Mouse (Mus musculus): ENCODE measurements around the gene Pik3c2a.
"Not testable (repeated sequence)": the region's sequence is repeated elsewhere in the genome, so short reads cannot be mapped to it uniquely, and the experiment has no call there.

The Pik3c2a gene

DNA sequence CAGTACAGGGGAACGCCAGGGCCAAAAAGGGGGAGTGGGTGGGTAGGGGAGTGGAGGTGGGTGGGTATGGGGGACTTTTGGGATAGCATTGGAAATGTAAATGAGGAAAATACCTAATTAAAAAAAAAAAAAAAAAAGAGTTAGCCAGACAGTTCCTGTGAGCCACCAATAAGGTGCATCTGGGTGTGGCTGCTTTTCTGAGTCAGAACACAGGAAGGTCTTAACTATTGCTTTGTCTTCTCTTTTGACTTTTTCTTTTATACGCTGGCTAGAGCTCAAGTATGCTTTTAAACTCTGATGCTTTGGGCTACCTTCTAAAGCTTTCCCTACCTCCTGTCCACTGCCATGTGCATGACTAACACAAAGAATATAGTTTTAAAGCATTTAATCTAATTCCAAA, 55.9 kb downstream of the Pik3c2a start:
- DNase-seq: not testable (repeated sequence)

GRCm38 (mm10) chr7:116379181-116379580, 64.1 kb downstream of the Pik3c2a start:
- DNase-seq: not testable (repeated sequence)

DNA sequence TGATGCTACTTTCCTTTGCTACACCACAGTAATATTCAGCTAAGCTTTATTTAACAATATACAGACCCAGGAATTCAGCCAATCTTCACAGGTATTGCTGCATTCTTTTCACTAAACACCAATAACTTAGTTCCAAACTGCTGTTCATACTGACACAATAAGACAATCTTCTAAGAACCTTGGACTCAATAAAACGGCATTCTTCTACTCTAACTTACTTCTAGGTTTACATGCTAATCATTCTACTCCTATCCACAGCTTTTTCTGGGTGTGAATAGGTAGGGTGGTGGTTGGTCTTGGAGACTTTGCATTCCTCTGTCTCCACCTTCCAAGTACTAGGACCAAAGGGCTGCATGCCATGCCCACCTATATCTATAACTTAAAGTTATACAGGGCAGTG, 69.0 kb downstream of the Pik3c2a start:
- no peak for DNase-seq

DNA sequence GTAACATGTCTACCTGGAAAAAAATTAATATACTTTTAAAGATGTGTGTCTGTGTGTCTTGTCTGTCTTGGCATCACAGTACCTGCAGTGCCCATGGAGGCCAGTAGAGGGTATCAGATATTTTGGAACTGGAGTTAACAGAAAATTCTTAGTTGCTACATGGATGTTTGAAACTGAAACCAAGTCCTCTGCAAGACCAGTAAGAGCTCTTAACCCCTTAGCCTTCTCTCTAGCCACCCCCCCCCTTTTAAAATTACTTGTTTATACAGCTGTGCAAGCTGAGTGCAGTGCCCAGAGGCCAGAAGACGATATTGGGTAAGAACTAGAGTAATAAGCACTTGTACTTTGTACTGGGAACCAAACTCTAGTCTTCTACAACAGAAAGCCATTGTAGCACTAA, 107.0 kb downstream of the Pik3c2a start:
- peak; percentile 70 for DNase-seq

DNA sequence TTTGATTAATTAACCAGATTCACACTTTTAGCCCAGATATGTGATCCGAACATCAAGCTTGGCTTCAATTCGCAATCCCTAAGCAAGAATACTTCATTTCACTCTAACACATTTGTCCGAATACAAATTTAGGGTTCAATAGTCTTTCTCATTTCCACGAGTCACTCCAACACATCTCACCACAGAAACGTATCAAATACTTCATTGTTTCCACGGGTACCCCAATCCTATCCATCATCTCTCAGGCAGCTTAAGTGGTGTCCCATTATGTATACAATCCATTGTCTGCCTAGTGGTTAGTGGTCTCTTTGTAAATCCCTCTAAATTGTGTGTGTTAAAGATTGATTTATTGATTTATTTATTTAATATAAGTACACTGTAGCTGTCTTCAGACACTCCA, 108.1 kb downstream of the Pik3c2a start:
- no peak for DNase-seq

DNA sequence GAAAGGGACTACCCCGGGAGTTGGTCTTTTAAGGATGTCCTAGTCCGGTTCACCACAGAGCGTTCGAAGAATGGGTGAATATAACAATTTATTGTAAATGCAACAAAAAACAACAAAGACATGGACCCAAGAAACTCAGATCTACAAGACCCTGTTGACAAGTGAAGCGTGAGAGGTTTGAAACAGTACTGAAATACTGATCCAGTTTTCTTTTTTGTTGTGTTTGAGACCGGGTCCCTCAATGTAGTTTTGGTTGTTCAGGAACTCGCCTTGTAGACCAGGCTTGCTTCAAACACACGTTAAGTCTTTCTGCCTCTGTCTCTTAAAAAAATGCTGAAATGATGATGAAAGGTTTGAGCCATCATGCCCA, 108.6 kb downstream of the Pik3c2a start:
- no peak for DNase-seq

DNA sequence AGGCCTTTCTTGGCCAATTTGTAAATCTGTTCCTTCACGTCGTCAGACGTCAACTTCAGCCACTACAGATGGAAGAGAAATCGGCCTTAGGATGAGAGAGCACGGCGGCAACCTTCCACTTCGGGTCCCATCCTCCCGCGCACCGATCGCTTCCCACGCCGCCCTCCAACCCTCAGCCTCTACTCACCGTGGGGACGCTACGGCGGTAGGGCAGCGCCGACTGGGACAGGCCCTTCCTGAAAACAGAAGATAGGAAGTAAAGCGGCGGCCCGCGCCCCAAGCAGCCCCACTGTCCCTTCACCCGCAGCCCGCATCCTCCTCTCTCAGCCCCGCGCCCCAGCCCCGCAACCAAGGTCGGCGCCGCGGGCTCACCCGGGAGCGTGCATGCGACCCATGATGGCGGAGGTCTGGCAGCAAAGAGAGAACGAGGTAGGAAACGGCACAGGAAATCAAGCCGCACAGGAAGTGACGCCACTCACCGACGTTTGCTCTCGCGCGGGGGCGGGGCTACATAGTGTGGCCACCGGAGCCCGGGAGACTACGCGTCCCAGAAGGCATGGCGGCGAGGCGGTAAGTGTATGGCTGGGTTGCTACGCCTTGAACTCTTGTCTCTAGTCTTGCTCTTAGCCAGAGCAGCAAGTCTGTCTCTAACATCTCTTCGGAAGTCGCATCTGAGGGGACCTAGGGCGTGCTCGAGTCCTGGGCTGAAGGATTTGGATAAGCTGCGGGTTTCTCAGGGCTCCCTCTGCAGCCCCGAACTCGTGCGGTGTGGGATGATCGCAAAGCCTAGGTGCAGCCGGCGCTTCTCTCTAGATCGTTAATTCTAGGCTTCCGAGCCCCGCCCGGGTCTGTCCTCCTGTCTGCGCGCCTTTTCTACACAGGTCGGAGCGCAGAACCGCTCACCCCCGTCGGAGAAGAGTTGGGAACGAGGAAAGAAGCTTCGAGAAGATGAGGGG, 109.3 kb downstream of the Pik3c2a start, which contains the start of gene Rps13:
TSS of gene Rps13 (minus strand) at position 483 of the 956 bp plus-strand sequence.
- peak; percentile 98 for DNase-seq

GRCm38 (mm10) chr7:116331246-116331645, 112.0 kb downstream of the Pik3c2a start:
- no peak for DNase-seq

DNA sequence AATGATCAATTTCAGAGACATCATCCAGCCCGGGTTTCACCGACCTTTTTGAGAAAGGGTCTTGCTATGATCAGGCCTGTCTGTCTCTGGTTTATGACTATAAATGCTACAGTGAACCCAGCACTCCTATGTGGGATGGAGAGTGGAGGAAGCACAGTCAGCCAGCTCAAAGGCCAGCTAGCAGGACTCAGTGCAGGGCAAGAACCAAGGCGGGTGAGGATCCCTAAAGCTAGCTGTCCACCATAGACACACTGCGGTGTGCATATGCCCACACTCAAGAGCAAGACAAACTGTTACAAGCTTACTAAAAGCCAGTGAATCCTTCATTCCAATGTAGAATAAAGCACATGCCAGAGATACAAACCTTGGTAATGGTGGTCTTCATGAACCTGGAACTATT, 113.4 kb downstream of the Pik3c2a start:
- no peak for DNase-seq

DNA sequence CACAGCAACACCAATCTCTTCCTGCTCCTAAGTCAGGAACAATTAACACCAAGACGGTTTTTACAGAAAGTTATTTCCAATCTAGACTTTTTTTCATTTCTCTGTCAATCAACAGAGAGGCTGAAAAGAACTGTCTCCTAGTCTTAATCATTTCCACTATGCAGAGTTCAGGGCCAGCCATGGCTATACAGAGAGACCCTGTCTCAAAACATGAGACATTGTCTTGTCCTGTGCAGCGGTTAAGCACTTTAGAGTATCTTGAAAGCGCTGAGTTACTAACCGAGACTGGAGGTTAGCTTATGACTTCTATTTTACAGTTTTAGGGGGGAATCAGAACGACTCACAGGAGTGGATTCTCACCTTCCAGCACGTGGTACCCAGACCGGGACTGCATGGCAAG, 114.5 kb downstream of the Pik3c2a start:
- DNase-seq: no peak

DNA sequence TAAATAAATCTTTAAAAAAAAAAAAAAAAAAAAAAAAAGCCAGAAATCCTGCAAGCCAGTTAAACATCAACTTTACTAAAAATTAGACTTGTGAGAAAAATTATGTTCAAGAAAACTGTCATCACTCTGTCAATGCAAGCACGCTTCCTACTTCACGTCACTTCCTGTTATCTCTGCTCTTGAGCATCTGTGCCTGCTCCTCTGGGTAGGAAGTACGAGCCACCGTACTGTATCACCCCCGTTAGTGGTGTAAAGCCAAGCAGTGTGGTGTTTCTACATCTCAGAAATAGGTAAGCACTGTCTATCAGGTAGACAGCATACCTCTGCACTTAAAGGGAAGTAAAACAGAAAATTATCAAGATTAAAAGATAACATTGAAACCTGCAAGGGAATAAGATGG, 115.3 kb downstream of the Pik3c2a start:
- no peak for DNase-seq

- peak; percentile 82 for DNase-seq
Measured at GRCm38 (mm10) chr7:116323331-116323964, 119.8 kb downstream of the Pik3c2a start.

DNA sequence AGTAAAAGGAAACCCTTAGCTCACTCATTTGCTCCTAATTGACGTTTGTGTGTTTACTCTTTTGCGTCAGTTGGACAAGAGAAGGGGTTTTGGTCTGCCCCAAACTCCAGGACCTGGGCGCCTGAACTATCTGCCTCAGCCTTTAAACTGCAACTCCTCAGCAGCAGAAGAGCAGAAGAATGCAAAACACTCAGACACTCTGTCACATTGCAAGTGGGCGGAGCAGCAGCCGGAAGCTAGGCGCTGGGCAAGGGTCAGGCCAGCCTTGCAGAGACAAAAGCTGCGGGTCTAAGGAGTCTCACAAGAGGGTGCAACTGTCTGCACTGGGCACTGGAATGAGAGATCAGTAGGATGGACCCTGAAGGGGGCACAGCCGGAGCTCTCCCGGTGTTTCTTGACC, 133.8 kb downstream of the Pik3c2a start:
- DNase-seq: peak; percentile 83

- peak; percentile 78 for DNase-seq
Measured at GRCm38 (mm10) chr7:116308632-116308991, 134.6 kb downstream of the Pik3c2a start.

DNA sequence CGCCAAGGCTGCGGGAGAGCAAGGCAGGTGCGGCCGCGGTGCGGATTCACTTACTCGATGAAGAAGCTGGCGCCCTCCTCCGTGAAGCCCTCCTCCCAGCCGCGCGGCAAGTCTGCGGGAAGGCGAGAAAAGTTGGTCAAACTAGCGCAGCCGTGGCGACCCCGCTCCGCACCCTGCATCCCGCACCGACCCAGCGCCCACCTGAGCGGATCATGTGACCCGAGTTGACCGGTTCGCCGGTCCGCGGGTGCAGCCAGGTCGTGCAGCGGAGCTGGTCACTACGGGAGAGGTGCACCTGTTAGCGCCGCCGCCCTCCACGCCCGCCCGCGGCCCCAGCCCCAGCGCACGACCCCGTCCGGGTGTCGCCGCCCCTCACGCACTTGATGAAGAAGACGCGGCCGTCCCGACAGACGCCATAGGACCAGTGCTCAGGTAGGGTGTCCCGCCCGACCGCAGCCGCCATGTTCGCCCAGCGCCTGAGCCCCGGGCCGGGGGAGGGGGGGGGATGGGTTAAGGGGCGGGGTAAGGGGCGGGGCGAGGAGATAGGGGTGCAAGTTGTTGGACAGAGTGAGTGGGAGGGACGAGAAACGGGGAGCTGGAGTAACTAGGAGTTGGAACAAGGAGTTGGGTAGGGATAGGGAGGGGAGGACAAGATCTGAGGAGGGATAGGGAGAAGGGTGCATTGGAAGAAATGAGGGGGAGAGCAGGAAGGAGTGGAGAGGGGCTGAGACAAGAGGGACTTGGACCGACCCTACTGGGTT, 135.2 kb downstream of the Pik3c2a start, which contains the start of gene Plekha7:
TSS of gene Plekha7 (minus strand) at position 506 of the 761 bp plus-strand sequence.
- peak; percentile 82 for DNase-seq

DNA sequence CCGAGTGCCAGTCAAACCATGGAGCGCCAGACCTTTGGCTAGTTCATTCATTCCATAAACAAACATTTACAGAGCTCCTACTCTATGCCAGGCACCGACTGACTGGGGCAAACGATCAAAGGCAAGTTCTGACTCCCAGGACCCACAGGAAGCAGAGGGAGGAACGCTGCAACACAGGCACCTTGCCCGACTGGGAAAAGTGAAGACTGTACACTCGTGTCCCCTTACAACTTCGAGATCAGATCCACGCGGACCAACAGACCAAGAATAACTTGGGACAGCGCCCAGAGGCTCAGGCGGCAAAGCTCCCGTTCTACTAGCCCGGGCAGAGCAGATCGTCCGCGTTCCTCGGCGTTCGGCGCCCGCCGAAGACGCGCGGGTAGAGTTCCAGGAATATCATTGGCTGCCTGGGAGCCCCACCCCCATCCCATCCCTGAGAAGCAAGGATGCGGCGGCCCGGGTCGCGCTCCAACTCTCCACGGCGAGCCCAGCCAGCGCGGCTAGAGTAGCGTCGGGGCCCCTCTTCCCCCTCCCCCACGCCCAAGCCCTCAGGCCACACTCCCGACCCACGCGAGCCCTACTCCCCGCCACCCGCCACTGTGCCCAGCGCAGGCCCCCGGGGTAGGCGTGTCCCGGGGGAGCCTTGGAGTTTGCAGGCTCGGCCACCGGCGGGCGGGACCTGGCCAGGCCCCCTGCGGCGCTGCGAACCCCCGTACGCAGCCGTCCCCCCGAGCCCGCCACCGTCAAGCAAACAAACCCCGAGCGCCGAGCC, 136.0 kb downstream of the Pik3c2a start:
- peak; percentile 89 for DNase-seq

GRCm38 (mm10) chr7:116306601-116307000, 136.6 kb downstream of the Pik3c2a start:
- DNase-seq: no peak

DNA sequence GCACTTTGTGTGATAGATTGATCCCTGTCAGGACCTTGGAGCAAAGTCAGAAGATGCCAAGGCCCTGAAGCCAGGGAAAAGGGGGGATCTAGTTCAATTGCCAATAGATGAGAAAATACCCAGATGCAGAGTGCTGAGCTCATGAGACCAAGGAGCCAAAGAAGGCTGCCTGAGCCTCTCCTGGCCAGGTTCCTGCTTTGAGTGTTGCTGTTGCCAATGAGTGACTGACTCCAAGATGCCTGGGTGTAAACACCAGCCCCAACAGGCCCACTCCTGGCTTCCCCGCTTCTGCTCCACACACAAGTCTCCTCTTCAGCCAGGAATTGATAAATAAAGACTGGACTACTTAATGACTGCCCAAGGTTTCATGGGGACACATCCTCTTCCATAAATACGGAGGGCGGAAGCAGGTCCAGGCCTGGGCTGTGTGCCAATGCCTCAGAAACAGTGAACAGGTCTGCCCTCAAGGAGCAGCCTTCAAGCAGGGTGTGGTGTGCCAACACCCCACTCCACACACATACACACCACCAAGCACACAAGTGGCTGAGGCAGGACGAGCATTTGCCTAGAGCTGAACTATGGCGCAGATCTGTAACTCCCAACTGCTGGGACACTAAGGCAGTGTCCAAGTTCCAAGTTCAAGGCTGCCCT, 141.5 kb downstream of the Pik3c2a start:
- DNase-seq: no peak

DNA sequence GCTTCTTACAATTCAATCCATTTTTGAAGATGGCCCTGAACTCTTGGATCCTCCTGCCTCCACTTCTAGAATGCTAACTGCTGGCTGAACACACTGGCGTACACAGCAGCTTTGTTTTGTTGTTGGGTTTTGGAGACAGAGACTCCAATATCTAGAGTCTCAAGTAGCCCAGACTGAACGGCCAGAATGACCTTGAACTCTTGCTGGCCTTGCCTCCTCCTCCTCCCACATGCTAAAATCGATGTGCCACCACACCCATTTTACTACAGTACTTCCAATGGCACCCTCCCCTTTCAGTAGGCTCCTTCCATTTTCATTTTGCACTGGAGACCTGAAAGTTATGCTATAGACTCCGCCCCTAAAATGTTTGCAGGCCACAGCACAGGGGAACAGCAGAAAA, 142.1 kb downstream of the Pik3c2a start:
- DNase-seq: no peak

GRCm38 (mm10) chr7:116298851-116299250, 144.4 kb downstream of the Pik3c2a start:
- DNase-seq: no peak

- peak; percentile 73 for DNase-seq
Measured at GRCm38 (mm10) chr7:116298389-116298788, 144.9 kb downstream of the Pik3c2a start.

- peak; percentile 56 for DNase-seq
Measured at GRCm38 (mm10) chr7:116294961-116295360, 148.3 kb downstream of the Pik3c2a start.

All from kidney, adult 18-20 months (tissue).